Mouse (Mus musculus) limb, embryonic 10.5 days (tissue): Measurements from ENCODE around the gene Aco2. TPM values are rescaled to one million over a fixed set of nuclear protein-coding genes. Genes with fewer than 3 reads are reported as not detected.
A peak's percentile ranks its signal among the peaks of the same experiment; 100 is the strongest.

Experiments
- DNase-seq: peaks from one replicate; pipeline ENCODE4 v3.0.0-alpha.2; 2017; ENCODE audit warnings: low spot score
- H3K27ac ChIP-seq: fragments of 300-500 bp; sonication (generic); 2 replicates; pipeline ENCODE4 v1.5.1; 2016; ENCODE audit warnings: mild to moderate bottlenecking
- H3K27me3 ChIP-seq: fragments of 300-500 bp; sonication (generic); 2 replicates; pipeline ENCODE4 v1.6.1; 2016; ENCODE audit warnings: low read depth, mild to moderate bottlenecking; ENCODE audit not compliant: poor library complexity, severe bottlenecking
- H3K36me3 ChIP-seq: fragments of 300-500 bp; sonication (generic); 2 replicates; pipeline ENCODE4 v1.6.1; 2016; ENCODE audit warnings: mild to moderate bottlenecking, moderate library complexity
- H3K4me1 ChIP-seq: fragments of 300-500 bp; sonication (generic); 2 replicates; pipeline ENCODE4 v1.6.1; 2016
- H3K4me3 ChIP-seq: fragments of 300-500 bp; sonication (generic); 2 replicates; pipeline ENCODE4 v1.5.1; 2016; ENCODE audit warnings: mild to moderate bottlenecking, moderate library complexity
- H3K9me3 ChIP-seq: fragments of 300-500 bp; sonication (generic); replicated peaks from 2 replicates; pipeline ENCODE4 v1.6.1; 2016; ENCODE audit warnings: mild to moderate bottlenecking
- WGBS: fragments of 180-500 bp; shearing (Covaris S2); methylation state at CpG from one replicate; pipeline ENCODE4 v1.1.7; 2016; 5-methylcytosine and 5-hydroxymethylcytosine counted together
- polyA plus RNA-seq: library from polyadenylated mRNA; unstranded; fragments of >200 nt; fragmentation: Nextera tagmentation; extraction: Ambion mirVana; gene quantifications from 2 replicates; pipeline ENCODE4 v1.2.1, GENCODE M21; 2016

Gene Aco2
- polyA plus RNA-seq, 1 experiment from 2014 or later, result 172 TPM

- Histone ChIP-seq H3K4me1 (peaks cover 43% of the 10 kb centered on the region), H3K4me3 (0 out of 2 replicates have a peak overlapping the region, but pooled peaks have one; percentile 58), H3K27ac (no peak overlapping the region), H3K27me3 (peaks cover 18% of the 10 kb centered on the region), H3K9me3 (no peaks in the 10 kb centered on the region), H3K36me3 (no peaks in the 10 kb centered on the region)
- 33% methylated on average over 2 of the region's 2 CpGs for WGBS
- peak; percentile 58 for DNase-seq
Observed at GRCm38 (mm10) chr15:81938246-81938645, 66.1 kb downstream of the Aco2 start.

- 89% methylated on average over 10 of the region's 10 CpGs for WGBS
- Histone ChIP-seq H3K27ac (no peak overlapping the region), H3K4me3 (no peak overlapping the region), H3K9me3 (no peaks in the 10 kb centered on the region), H3K36me3 (no peaks in the 10 kb centered on the region), H3K27me3 (peaks cover 18% of the 10 kb centered on the region), H3K4me1 (peaks cover 45% of the 10 kb centered on the region)
- DNase-seq, result no peak
Observed at GRCm38 (mm10) chr15:81939157-81939715, 67.1 kb downstream of the Aco2 start.

DNA sequence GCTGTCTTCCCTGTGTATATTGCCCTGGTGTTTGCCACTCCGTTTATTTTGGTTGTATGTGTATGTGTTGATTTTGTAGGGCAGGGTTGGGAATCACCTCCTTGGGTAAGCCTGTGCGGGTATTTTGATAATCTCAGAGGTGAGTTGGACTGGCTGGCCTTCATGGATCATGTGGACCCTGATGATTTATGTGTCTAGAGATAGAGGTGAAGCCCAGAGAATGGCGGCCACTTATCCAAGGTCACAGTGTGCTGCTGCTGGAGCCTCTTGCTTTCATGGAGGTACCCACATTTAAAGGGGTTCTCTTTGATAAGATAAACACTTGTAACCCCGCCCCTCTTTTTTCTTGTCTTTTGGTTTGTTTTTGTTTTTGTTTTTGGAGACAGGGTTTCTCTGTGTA is 67.7 kb downstream of the Aco2 start:
- WGBS, result 88% methylated on average over 4 of the region's 4 CpGs
- Histone ChIP-seq H3K27ac (no peak overlapping the region), H3K27me3 (peaks cover 18% of the 10 kb centered on the region), H3K4me1 (peaks cover 45% of the 10 kb centered on the region), H3K9me3 (no peaks in the 10 kb centered on the region), H3K4me3 (no peak overlapping the region), H3K36me3 (no peaks in the 10 kb centered on the region)
- DNase-seq, result no peak

- peaks cover 45% of the 10 kb centered on the region for H3K4me1 ChIP-seq
- no peaks in the 10 kb centered on the region for H3K36me3 ChIP-seq
- peaks cover 18% of the 10 kb centered on the region for H3K27me3 ChIP-seq
- WGBS, result 87% methylated on average over 5 of the region's 5 CpGs
- no peak overlapping the region for H3K27ac ChIP-seq
- no peaks in the 10 kb centered on the region for H3K9me3 ChIP-seq
- no peak overlapping the region for H3K4me3 ChIP-seq
- no peak for DNase-seq
Observed at GRCm38 (mm10) chr15:81940219-81940618, 68.1 kb downstream of the Aco2 start.

- no peak overlapping the region for H3K27ac ChIP-seq
- peaks cover 18% of the 10 kb centered on the region for H3K27me3 ChIP-seq
- no peaks in the 10 kb centered on the region for H3K9me3 ChIP-seq
- no peak overlapping the region for H3K4me3 ChIP-seq
- DNase-seq, result no peak
- H3K36me3 ChIP-seq, result no peaks in the 10 kb centered on the region
- H3K4me1 ChIP-seq, result peaks cover 44% of the 10 kb centered on the region
- 93% methylated on average over 2 of the region's 2 CpGs for WGBS
Observed at GRCm38 (mm10) chr15:81941010-81941409, 68.9 kb downstream of the Aco2 start.

GRCm38 (mm10) chr15:81943176-81943749 is 71.2 kb downstream of the Aco2 start:
- Histone ChIP-seq H3K9me3 (no peaks in the 10 kb centered on the region), H3K27me3 (no peaks in the 10 kb centered on the region), H3K4me3 (no peak overlapping the region; the same call in 1 of the 2 replicates), H3K4me1 (peaks cover 21% of the 10 kb centered on the region), H3K36me3 (no peaks in the 10 kb centered on the region), H3K27ac (peak overlapping the region; percentile 44)
- peak; percentile 65 for DNase-seq
- 14% methylated on average over 9 of the region's 9 CpGs for WGBS

DNA sequence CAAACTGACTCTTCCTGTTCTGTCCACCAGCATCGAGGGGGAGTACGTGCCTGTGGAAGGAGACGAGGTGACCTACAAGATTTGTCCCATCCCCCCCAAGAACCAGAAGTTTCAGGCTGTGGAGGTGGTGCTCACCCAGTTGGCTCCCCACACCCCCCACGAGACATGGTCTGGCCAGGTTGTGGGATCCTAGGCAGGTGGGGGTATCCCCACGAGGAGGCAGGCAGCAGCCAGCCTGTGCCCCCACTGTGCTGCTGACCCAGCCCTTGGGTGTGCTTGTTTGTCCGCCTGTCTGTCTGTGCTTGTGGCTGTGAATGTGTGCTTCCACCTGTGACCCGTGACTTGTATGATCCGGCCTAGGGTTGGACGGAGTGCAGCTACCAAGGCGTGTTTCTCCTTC is 77.0 kb downstream of the Aco2 start:
- no peak overlapping the region for H3K4me3 ChIP-seq
- DNase-seq, result no peak
- no peaks in the 10 kb centered on the region for H3K4me1 ChIP-seq
- no peaks in the 10 kb centered on the region for H3K9me3 ChIP-seq
- no peaks in the 10 kb centered on the region for H3K27me3 ChIP-seq
- WGBS, result 86% methylated on average over 10 of the region's 10 CpGs
- 0 out of 2 replicates have a peak, but pooled peaks cover 4% of the 10 kb centered on the region for H3K36me3 ChIP-seq
- no peak overlapping the region for H3K27ac ChIP-seq

DNA sequence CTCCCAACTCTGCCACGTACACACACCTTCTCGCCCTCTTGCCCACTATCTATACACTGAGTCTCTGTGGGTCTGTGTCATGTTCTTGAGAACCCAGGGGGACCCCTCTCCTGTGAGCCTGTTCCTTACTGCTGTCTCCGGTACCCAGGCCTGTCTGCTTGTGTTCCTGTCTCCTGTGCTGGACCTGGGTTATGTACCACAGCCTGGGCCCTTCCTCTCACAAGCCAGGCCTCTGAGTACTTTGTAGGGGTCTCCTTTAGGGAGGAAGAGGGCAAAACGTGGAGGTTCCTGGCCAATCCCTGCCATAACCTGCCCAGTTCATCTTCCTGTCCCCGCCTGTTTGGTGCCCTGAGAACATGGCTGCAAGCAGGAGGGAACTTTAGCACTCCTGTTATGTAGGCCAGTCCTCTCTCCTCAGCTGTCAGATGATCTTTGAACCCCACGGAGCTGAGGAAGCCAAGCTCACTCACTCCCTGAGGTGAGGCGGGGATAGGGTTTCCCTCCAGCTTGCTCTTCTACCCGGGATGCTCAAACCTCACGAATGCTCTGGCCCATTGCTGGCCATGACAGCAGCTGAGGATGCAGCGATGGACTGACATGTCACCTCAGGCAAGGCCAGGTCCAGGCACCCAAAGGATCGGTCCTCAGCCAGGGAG is 77.5 kb downstream of the Aco2 start:
- H3K36me3 ChIP-seq, result peaks cover 6% of the 10 kb centered on the region; the same call in 1 of the 2 replicates
- H3K9me3 ChIP-seq, result no peaks in the 10 kb centered on the region
- no peaks in the 10 kb centered on the region for H3K27me3 ChIP-seq
- no peak for DNase-seq
- no peak overlapping the region for H3K4me3 ChIP-seq
- H3K4me1 ChIP-seq, result no peaks in the 10 kb centered on the region
- no peak overlapping the region for H3K27ac ChIP-seq
- WGBS, result 72% methylated on average over 11 of the region's 11 CpGs

DNA sequence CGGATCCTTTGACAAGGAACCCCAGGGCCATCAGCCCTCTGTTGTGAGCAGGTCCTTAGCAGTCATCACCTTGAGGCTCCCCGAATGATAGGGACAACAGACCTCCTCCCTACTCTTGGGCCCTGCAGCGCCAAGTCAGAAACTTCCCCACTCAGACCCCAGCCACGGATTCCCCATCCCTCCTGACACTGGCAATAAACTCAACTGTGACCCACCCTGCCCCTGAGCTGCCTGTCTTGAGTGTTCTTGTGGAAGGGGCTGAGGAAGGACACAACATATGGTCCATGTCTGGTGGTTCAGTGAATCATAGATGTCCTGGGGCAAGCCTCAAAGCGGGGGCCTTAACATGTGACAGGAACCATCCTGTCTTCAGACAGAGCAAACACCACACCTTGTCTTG is 78.6 kb downstream of the Aco2 start:
- WGBS, result 92% methylated on average over 5 of the region's 5 CpGs
- no peaks in the 10 kb centered on the region for H3K4me1 ChIP-seq
- H3K27ac ChIP-seq, result no peak overlapping the region
- no peaks in the 10 kb centered on the region for H3K27me3 ChIP-seq
- no peak overlapping the region for H3K4me3 ChIP-seq
- peaks cover 11% of the 10 kb centered on the region; the same call in 1 of the 2 replicates for H3K36me3 ChIP-seq
- DNase-seq, result no peak
- no peaks in the 10 kb centered on the region for H3K9me3 ChIP-seq

- 91% methylated on average over 9 of the region's 9 CpGs for WGBS
- Histone ChIP-seq H3K36me3 (peaks cover 11% of the 10 kb centered on the region; the same call in 1 of the 2 replicates), H3K9me3 (no peaks in the 10 kb centered on the region), H3K4me1 (no peaks in the 10 kb centered on the region), H3K27me3 (no peaks in the 10 kb centered on the region), H3K27ac (no peak overlapping the region), H3K4me3 (no peak overlapping the region)
- no peak for DNase-seq
Observed at GRCm38 (mm10) chr15:81951159-81951558, 79.0 kb downstream of the Aco2 start.

DNA sequence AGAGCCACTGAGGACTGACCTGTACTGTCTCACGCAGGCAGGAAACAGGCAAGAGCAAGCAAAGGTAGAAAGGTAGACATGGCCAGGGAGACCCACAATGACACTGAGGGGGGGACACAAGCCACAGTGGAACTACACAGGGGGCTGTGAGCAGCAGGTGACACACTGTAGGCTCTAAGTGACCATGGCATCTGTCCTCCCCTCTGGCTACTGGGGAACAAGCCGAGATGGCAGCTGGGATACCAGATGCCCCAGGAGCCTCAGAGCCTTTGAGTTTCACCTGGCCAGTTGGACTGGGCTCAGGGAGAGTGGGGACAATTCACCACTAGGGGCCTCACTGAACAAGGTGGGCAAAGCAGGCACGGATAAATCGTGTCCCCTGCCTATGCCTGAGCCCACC is 80.2 kb downstream of the Aco2 start:
- no peaks in the 10 kb centered on the region for H3K4me1 ChIP-seq
- WGBS, result 86% methylated on average over 4 of the region's 4 CpGs
- H3K27ac ChIP-seq, result no peak overlapping the region
- peaks cover 11% of the 10 kb centered on the region; the same call in 1 of the 2 replicates for H3K36me3 ChIP-seq
- no peak overlapping the region for H3K4me3 ChIP-seq
- DNase-seq, result no peak
- H3K9me3 ChIP-seq, result no peaks in the 10 kb centered on the region
- H3K27me3 ChIP-seq, result no peaks in the 10 kb centered on the region

DNA sequence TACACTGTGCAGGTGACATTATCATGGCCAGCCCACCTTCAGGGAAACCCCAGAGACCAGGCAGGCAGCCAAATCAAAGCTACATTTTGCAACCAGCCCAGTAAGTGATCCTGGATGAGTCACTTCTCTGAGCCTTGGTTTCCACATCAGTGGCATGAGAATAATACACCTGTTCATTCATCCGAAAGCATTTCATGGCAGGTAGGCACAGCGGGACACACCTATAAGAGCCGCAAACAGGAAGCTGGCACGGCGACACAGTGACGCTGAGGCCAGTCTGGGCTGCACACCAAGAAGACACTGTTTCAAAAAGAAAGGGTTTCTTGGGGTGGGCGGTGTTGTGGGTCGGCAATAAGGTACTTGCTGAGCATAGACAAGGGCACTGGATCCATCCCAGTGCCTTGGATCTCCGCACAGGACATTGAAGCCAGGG is 82.1 kb downstream of the Aco2 start:
- DNase-seq, result no peak
- Histone ChIP-seq H3K9me3 (no peaks in the 10 kb centered on the region), H3K4me3 (no peak overlapping the region), H3K27me3 (no peaks in the 10 kb centered on the region), H3K36me3 (peaks cover 11% of the 10 kb centered on the region; the same call in 1 of the 2 replicates), H3K4me1 (no peaks in the 10 kb centered on the region), H3K27ac (no peak overlapping the region)
- 98% methylated on average over 9 of the region's 9 CpGs for WGBS

- peaks cover 11% of the 10 kb centered on the region; the same call in 1 of the 2 replicates for H3K36me3 ChIP-seq
- 93% methylated on average over 6 of the region's 6 CpGs for WGBS
- no peaks in the 10 kb centered on the region for H3K9me3 ChIP-seq
- no peak overlapping the region for H3K27ac ChIP-seq
- no peak overlapping the region for H3K4me3 ChIP-seq
- H3K4me1 ChIP-seq, result no peaks in the 10 kb centered on the region
- no peaks in the 10 kb centered on the region for H3K27me3 ChIP-seq
- no peak for DNase-seq
Observed at GRCm38 (mm10) chr15:81954716-81955115, 82.6 kb downstream of the Aco2 start.
